Mouse (Mus musculus) limb, embryonic 12.5 days (tissue): ENCODE measurements around the gene Fam170b. TPM values are rescaled to one million over a fixed set of nuclear protein-coding genes. Genes with fewer than 3 reads are reported as not detected.

Experiments
- ATAC-seq: fragments of 200-750 bp; cut with Nextera tagmentation; 2 replicates; pipeline ENCODE4 v1.8.0; 2017; ENCODE audit warnings: low read depth, moderate TSS enrichment; ENCODE audit not compliant: insufficient number of reproducible peaks, insufficient read depth, low FRiP score, low TSS enrichment
- H3K27ac ChIP-seq: fragments of 300-500 bp; sonication (generic); 2 replicates; pipeline ENCODE4 v1.5.1; 2016; ENCODE audit warnings: mild to moderate bottlenecking, moderate library complexity
- H3K27me3 ChIP-seq: fragments of 300-500 bp; sonication (generic); 2 replicates; pipeline ENCODE4 v1.6.1; 2016; ENCODE audit warnings: mild to moderate bottlenecking, moderate library complexity
- H3K36me3 ChIP-seq: fragments of 300-500 bp; sonication (generic); 2 replicates; pipeline ENCODE4 v1.6.1; 2016; ENCODE audit warnings: mild to moderate bottlenecking, moderate library complexity
- H3K4me1 ChIP-seq: fragments of 300-500 bp; sonication (generic); replicated peaks from 2 replicates; pipeline ENCODE4 v1.6.1; 2016
- H3K4me2 ChIP-seq: fragments of 300-500 bp; sonication (generic); 2 replicates; pipeline ENCODE4 v1.6.1; 2016; ENCODE audit warnings: mild to moderate bottlenecking, moderate library complexity
- H3K4me3 ChIP-seq: fragments of 300-500 bp; sonication (generic); replicated peaks from 2 replicates; pipeline ENCODE4 v1.5.1; 2016; ENCODE audit warnings: mild to moderate bottlenecking
- H3K9ac ChIP-seq: fragments of 300-500 bp; sonication (generic); replicated peaks from 2 replicates; pipeline ENCODE4 v1.6.1; 2016; ENCODE audit warnings: mild to moderate bottlenecking, moderate library complexity
- H3K9me3 ChIP-seq: fragments of 300-500 bp; sonication (generic); 2 replicates; pipeline ENCODE4 v1.6.1; 2016; ENCODE audit warnings: mild to moderate bottlenecking, moderate library complexity
- WGBS: fragments of 180-500 bp; shearing (Covaris S2); methylation state at CpG from one replicate; pipeline ENCODE4 v1.1.7; 2016; 5-methylcytosine and 5-hydroxymethylcytosine counted together
- polyA plus RNA-seq: library from polyadenylated mRNA; unstranded; fragments of >200 nt; fragmentation: Nextera tagmentation; extraction: Ambion mirVana; gene quantifications from 2 replicates; pipeline ENCODE4 v1.2.1, GENCODE M21; 2016

The Fam170b gene
- polyA plus RNA-seq, result not detected in 2 replicates

- no peaks in the 10 kb centered on the region for H3K27me3 ChIP-seq
- no peak for ATAC-seq
- no peak within 1 kb of the TSS for H3K4me2 ChIP-seq
- H3K4me1 ChIP-seq, result no peaks in the 10 kb centered on the region
- H3K36me3 ChIP-seq, result no peaks in the 10 kb centered on the region
- H3K27ac ChIP-seq, result no peak within 1 kb of the TSS
- no peak within 1 kb of the TSS for H3K4me3 ChIP-seq
- 0 out of 2 replicates have a peak, but pooled peaks cover 3% of the 10 kb centered on the region for H3K9me3 ChIP-seq
- 73% methylated on average over 8 of the region's 8 CpGs for WGBS
- no peak within 1 kb of the TSS for H3K9ac ChIP-seq
Measured at GRCm38 (mm10) chr14:32833847-32834246, at the start of gene Fam170b. Gene Fam170b, plus strand, starts transcription at chr14:32833962.

- no peak for ATAC-seq
- Histone ChIP-seq H3K4me2 (no peak overlapping the region), H3K9me3 (no peaks in the 10 kb centered on the region), H3K4me1 (no peaks in the 10 kb centered on the region; the same call in 1 of the 2 replicates), H3K9ac (no peak overlapping the region), H3K36me3 (no peaks in the 10 kb centered on the region), H3K27ac (no peak overlapping the region), H3K27me3 (no peaks in the 10 kb centered on the region), H3K4me3 (no peak overlapping the region)
- 78% methylated on average over 12 of the region's 12 CpGs for WGBS
Measured at GRCm38 (mm10) chr14:32784130-32784747, 49.5 kb upstream of the Fam170b start.

- no peak overlapping the region for H3K9ac ChIP-seq
- 79% methylated on average over 4 of the region's 4 CpGs for WGBS
- no peak for ATAC-seq
Measured at GRCm38 (mm10) chr14:32784748-32785134, 49.0 kb upstream of the Fam170b start.

GRCm38 (mm10) chr14:32785556-32786130, 48.1 kb upstream of the Fam170b start, which contains the start of gene Tmem273:
Gene Tmem273, plus strand, starts transcription at chr14:32785963.
- Histone ChIP-seq H3K4me1 (no peaks in the 10 kb centered on the region; the same call in 1 of the 2 replicates), H3K27ac (no peak within 1 kb of the TSS), H3K9ac (no peak within 1 kb of the TSS), H3K36me3 (no peaks in the 10 kb centered on the region), H3K27me3 (no peaks in the 10 kb centered on the region), H3K4me3 (no peak within 1 kb of the TSS), H3K9me3 (no peaks in the 10 kb centered on the region), H3K4me2 (no peak within 1 kb of the TSS)
- WGBS, result 77% methylated on average over 3 of the region's 3 CpGs
- ATAC-seq, result no peak

More at GRCm38 (mm10) chr14:32784748-32785134, 49.0 kb upstream of the Fam170b start:
- Histone ChIP-seq H3K9me3 (no peaks in the 10 kb centered on the region), H3K4me1 (no peaks in the 10 kb centered on the region; the same call in 1 of the 2 replicates), H3K27ac (no peak overlapping the region), H3K4me2 (no peak overlapping the region), H3K4me3 (no peak overlapping the region), H3K36me3 (no peaks in the 10 kb centered on the region), H3K27me3 (no peaks in the 10 kb centered on the region)

GRCm38 (mm10) chr14:32787691-32788090, 46.1 kb upstream of the Fam170b start:
- Histone ChIP-seq H3K27ac (no peak overlapping the region), H3K4me1 (no peaks in the 10 kb centered on the region; the same call in 1 of the 2 replicates), H3K9ac (no peak overlapping the region), H3K9me3 (no peaks in the 10 kb centered on the region), H3K36me3 (no peaks in the 10 kb centered on the region), H3K4me2 (no peak overlapping the region), H3K27me3 (no peaks in the 10 kb centered on the region), H3K4me3 (no peak overlapping the region)
- 60% methylated on average over 5 of the region's 5 CpGs for WGBS
- ATAC-seq, result no peak

GRCm38 (mm10) chr14:32796375-32796774, 37.4 kb upstream of the Fam170b start:
- ATAC-seq, result no peak
- WGBS, result 72% methylated on average over 8 of the region's 8 CpGs
- H3K27me3 ChIP-seq, result no peaks in the 10 kb centered on the region

GRCm38 (mm10) chr14:32797803-32798202, 36.0 kb upstream of the Fam170b start:
- H3K4me3 ChIP-seq, result no peak overlapping the region
- H3K9ac ChIP-seq, result no peak overlapping the region
- no peaks in the 10 kb centered on the region for H3K4me1 ChIP-seq
- ATAC-seq, result no peak
- H3K27me3 ChIP-seq, result no peaks in the 10 kb centered on the region
- 85% methylated on average over 2 of the region's 2 CpGs for WGBS
- no peaks in the 10 kb centered on the region for H3K36me3 ChIP-seq
- H3K27ac ChIP-seq, result no peak overlapping the region
- H3K9me3 ChIP-seq, result no peaks in the 10 kb centered on the region
- no peak overlapping the region for H3K4me2 ChIP-seq

More at GRCm38 (mm10) chr14:32796375-32796774, 37.4 kb upstream of the Fam170b start:
- no peaks in the 10 kb centered on the region for H3K36me3 ChIP-seq
- H3K4me2 ChIP-seq, result no peak overlapping the region
- no peaks in the 10 kb centered on the region for H3K9me3 ChIP-seq
- no peak overlapping the region for H3K4me3 ChIP-seq
- H3K27ac ChIP-seq, result no peak overlapping the region
- no peak overlapping the region for H3K9ac ChIP-seq
- no peaks in the 10 kb centered on the region for H3K4me1 ChIP-seq

GRCm38 (mm10) chr14:32798355-32798754, 35.4 kb upstream of the Fam170b start:
- no peak for ATAC-seq
- H3K4me3 ChIP-seq, result no peak overlapping the region
- H3K27ac ChIP-seq, result no peak overlapping the region
- H3K9ac ChIP-seq, result no peak overlapping the region
- no peaks in the 10 kb centered on the region for H3K27me3 ChIP-seq
- H3K4me1 ChIP-seq, result no peaks in the 10 kb centered on the region
- no peaks in the 10 kb centered on the region for H3K9me3 ChIP-seq
- H3K4me2 ChIP-seq, result no peak overlapping the region
- no peaks in the 10 kb centered on the region for H3K36me3 ChIP-seq
- 91% methylated on average over 4 of the region's 4 CpGs for WGBS

- no peaks in the 10 kb centered on the region for H3K9me3 ChIP-seq
- no peak overlapping the region for H3K27ac ChIP-seq
- H3K4me2 ChIP-seq, result no peak overlapping the region
- H3K36me3 ChIP-seq, result no peaks in the 10 kb centered on the region
- no peak for ATAC-seq
- WGBS, result 83% methylated on average over 7 of the region's 7 CpGs
- no peak overlapping the region for H3K9ac ChIP-seq
- no peak overlapping the region for H3K4me3 ChIP-seq
- H3K27me3 ChIP-seq, result no peaks in the 10 kb centered on the region
- H3K4me1 ChIP-seq, result no peaks in the 10 kb centered on the region
Measured at GRCm38 (mm10) chr14:32800048-32800447, 33.7 kb upstream of the Fam170b start.

- H3K4me3 ChIP-seq, result no peak overlapping the region
Measured at GRCm38 (mm10) chr14:32801016-32801661, 32.6 kb upstream of the Fam170b start.

GRCm38 (mm10) chr14:32801662-32802024, 32.1 kb upstream of the Fam170b start:
- H3K27me3 ChIP-seq, result no peaks in the 10 kb centered on the region
- H3K4me1 ChIP-seq, result no peaks in the 10 kb centered on the region
- no peak for ATAC-seq
- no peak overlapping the region for H3K4me2 ChIP-seq
- no peak overlapping the region for H3K4me3 ChIP-seq
- H3K27ac ChIP-seq, result no peak overlapping the region
- H3K36me3 ChIP-seq, result no peaks in the 10 kb centered on the region
- H3K9ac ChIP-seq, result no peak overlapping the region
- H3K9me3 ChIP-seq, result no peaks in the 10 kb centered on the region

More at GRCm38 (mm10) chr14:32801016-32801661, 32.6 kb upstream of the Fam170b start:
- no peaks in the 10 kb centered on the region for H3K36me3 ChIP-seq
- H3K4me1 ChIP-seq, result no peaks in the 10 kb centered on the region
- WGBS, result 58% methylated on average over 11 of the region's 11 CpGs
- H3K9me3 ChIP-seq, result no peaks in the 10 kb centered on the region
- no peak overlapping the region for H3K9ac ChIP-seq
- H3K4me2 ChIP-seq, result no peak overlapping the region
- no peak overlapping the region for H3K27ac ChIP-seq
- ATAC-seq, result no peak
- no peaks in the 10 kb centered on the region for H3K27me3 ChIP-seq
